Mouse (Mus musculus) frontal cortex, adult (tissue): ENCODE results near the gene Zfpl1.

ENCODE experiments used
- ATAC-seq: cut with Nextera tagmentation; 2 replicates; pipeline ENCODE4 v1.9.2; 2017; ENCODE audit warnings: mild to moderate bottlenecking, moderate library complexity, mixed read lengths; ENCODE audit not compliant: low TSS enrichment

Zfpl1 gene

DNA sequence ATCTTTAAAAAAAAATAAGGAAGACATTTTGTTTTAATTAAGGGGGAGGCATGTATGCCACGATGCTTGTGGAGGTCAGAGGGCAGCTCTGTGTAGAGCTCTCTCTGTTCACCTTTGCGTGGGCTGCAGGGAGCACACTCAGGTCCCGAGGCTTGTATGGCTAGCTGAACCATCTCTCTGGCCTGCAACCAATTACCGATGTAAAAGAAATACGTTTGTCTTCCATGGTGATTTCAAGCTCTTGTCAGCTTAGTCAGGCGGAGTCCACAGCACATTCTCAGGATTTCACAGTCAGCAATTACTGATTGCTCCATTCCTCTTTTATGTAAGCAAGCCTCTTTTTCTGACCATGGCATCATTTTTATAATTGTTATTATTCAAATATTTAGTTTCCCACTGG, 16.4 kb upstream of the Zfpl1 start:
- ATAC-seq = no peak

DNA sequence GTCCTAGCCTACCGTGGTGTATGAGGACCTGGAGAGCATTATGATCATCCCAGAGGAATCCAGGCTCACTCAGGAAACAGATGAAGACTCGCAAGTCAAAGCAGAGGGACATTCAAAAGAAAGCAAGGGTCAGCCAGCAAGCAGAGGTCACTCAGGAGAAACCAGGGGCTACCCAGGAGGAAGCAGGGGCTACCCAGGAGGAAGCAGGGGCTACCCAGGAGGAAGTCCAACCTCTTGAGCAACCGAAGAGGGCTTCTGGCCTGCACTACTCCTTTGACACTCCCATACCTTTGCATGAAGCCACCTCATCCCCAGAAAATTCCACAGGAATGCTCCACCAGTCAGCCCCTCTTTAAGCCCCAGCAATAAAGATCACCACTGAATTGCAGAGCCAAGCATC, 13.1 kb upstream of the Zfpl1 start:
- ATAC-seq = no peak

DNA sequence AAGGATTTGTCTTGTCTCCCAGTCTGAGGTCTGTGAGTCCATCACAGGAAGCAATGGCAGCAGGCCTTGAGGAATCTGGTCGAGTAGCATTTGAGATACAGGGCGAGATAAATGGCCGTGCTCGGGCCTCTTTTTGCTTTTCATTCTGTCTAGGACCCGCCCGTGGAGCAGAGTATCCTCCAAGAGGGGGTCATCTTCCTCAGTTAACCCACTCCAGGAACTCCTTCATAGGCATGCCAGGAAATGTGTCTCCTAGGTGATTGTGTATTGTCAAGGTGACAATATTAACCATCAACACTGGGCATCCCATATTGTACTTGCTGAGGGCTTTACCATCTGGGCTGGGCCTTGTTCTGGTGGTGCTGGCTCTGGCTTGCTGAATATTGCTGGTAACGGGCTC, 9.4 kb upstream of the Zfpl1 start, which contains the start of gene AC131692.1:
Gene AC131692.1 (plus strand): TSS at position 301 of the 400 bp plus-strand sequence.
- ATAC-seq = no peak

DNA sequence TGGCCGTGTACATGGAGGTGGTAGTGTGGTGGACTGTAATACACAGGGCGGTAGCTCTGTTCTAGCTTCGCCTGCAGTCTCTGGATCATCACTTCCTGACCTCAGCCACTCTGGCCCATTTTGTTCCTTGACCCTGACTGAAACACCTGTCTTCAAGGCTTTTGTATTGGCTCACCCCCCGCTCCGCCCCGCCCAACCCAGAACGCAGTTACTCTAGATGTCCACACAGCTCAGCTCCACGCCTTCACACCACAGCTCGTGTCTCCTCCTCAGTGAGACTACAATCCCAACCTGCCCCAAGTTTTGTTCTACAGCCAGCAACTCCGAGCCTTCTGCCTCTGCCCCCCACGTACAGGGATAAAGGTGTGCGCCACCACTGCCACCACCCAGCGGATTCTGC, 4.1 kb upstream of the Zfpl1 start:
- ATAC-seq = no peak

GRCm38 (mm10) chr19:6085417-6085879, 692 bp upstream of the Zfpl1 start:
- no peak; the same call in 1 of the 2 replicates for ATAC-seq

GRCm38 (mm10) chr19:6082156-6082555, 2.6 kb downstream of the Zfpl1 start, which contains the start of gene Gm28374:
TSS of gene Gm28374 (minus strand) at chr19:6082256.
- no peak for ATAC-seq

DNA sequence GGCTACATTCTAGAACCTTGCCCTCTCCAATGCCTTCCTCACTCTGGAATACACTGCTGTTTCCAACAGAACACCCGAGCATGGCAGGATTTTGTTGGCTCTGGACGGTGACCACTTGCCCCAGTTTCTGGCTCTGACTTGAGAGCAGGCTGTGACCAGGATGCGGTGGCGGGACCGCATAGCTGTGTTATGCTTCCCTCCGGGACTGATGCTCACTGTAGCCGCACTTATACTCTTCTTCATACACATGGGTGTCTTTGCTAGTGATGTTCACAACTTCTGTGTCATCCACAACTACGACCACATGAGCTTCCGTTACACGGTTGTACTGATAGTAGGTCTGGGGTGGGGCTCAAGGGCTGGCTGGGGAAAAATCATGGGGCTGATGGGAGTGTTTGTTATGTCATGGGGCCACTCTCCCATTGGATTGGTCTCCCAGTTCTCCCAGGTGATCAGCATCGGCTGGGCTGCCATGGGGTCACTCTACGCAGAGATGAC, 4.7 kb downstream of the Zfpl1 start, which contains the start of gene Tmem262:
Gene Tmem262 (plus strand): TSS at position 51 of the 498 bp plus-strand sequence.
- no peak for ATAC-seq

DNA sequence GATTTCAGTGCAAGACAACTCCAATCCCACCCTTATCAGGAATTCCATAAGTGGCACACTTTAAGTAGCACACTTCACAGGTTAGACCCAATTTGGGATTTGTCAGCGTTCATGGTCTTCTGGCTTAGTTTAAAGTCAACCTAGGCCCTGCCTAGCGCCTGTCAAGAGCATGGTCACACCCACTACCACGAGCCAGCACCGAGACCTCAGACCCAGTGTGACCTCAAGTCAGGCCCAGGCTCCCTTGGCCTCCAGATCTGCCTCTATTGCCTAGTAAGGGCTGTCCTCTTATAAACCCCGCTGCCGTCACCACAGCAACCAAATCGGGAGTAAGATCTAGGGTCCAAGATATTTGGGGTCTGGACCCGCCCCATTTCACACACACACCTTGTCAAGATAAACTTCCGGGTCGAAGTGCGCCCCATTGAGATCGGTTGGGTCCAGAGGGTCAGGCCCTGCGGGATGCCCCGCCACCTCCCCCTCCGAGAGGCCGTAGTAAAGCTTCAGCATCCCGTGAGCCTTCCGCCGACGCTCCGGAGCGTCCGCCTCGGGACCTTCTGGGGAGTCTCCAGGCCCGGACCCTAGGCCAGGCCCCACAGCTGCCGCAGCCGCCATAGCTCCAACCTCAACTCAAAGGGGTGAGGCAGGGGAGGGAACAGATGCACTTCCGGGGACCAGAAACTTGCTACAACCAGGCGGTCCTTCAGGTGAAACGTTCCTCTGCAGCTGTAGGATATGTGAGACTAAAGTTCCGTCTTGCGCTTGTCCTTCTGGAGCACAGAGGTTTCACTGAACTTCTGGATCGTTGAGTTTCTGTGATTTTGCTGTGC, 8.0 kb downstream of the Zfpl1 start, which contains the start of gene Vps51:
Gene Vps51 (minus strand): TSS at position 668 of the 830 bp plus-strand sequence.
- ATAC-seq = peak; percentile 94

- ATAC-seq = no peak
Observed at GRCm38 (mm10) chr19:6073889-6074288, 10.9 kb downstream of the Zfpl1 start.

- ATAC-seq = no peak
Observed at GRCm38 (mm10) chr19:6071261-6071660, 13.5 kb downstream of the Zfpl1 start.

- no peak for ATAC-seq
Observed at GRCm38 (mm10) chr19:6070571-6071250, 14.0 kb downstream of the Zfpl1 start.

- no peak for ATAC-seq
Observed at GRCm38 (mm10) chr19:6069851-6070250, 14.9 kb downstream of the Zfpl1 start.

- ATAC-seq = no peak
Observed at GRCm38 (mm10) chr19:6068951-6069350, 15.8 kb downstream of the Zfpl1 start.

DNA sequence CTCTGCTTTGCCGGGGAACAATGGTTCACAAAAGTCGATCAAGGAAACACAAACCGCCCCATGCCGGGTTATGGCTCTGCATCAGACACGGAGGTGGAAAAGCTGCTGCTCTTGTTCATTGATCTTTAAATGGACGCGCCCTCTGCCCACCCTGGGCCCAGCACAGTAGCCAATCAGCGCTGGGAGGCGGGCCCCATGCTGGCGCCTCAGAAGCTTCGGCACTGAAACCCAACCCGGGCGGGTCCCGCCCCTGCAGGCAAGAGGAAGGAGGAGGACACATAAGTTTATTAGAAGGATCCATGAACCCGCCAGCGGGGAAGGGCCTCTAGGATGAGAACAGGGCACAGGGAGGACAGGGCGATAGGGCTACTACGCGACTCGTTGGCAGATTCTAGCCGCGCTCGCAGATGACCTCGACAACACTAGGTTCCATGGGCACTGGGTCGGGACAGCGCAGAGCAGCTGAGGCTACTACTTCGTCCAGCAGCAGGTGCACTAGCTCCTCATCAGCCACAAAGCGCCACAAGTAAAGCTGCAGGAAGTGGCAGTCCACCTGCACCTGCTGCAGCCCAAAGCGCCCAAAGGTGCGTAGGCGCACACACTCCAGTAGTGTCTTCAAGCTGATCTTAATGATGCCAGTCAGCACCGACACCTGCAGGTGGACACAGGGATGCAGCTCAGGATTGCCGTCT, 16.9 kb downstream of the Zfpl1 start, which contains the start of gene Tm7sf2:
Gene Tm7sf2 (minus strand): TSS at position 650 of the 692 bp plus-strand sequence.
- ATAC-seq = peak; percentile 86

- peak; percentile 71 for ATAC-seq
Observed at GRCm38 (mm10) chr19:6067011-6067723, 17.6 kb downstream of the Zfpl1 start.

- ATAC-seq = no peak
Observed at GRCm38 (mm10) chr19:6066571-6066970, 18.2 kb downstream of the Zfpl1 start.

DNA sequence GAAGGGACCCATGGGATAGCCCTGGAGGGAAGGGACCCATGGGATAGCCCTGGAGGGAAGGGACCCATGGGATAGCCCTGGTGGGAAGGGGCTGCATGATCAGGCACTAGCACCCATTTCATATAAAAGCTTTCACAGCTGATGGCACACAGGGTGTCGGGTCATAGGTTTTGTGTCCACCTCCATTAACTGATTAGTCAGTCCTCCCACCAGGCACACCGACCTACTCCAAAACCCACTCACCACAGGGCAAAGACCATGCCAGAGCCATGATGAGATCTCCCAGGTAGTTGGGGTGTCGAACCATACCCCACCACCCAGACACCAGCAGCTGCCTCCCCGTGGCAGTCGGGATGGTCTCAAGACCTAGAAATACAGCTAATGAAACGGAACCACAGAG, 21.7 kb downstream of the Zfpl1 start:
- no peak for ATAC-seq

- no peak for ATAC-seq
Observed at GRCm38 (mm10) chr19:6062418-6062817, 22.3 kb downstream of the Zfpl1 start.

DNA sequence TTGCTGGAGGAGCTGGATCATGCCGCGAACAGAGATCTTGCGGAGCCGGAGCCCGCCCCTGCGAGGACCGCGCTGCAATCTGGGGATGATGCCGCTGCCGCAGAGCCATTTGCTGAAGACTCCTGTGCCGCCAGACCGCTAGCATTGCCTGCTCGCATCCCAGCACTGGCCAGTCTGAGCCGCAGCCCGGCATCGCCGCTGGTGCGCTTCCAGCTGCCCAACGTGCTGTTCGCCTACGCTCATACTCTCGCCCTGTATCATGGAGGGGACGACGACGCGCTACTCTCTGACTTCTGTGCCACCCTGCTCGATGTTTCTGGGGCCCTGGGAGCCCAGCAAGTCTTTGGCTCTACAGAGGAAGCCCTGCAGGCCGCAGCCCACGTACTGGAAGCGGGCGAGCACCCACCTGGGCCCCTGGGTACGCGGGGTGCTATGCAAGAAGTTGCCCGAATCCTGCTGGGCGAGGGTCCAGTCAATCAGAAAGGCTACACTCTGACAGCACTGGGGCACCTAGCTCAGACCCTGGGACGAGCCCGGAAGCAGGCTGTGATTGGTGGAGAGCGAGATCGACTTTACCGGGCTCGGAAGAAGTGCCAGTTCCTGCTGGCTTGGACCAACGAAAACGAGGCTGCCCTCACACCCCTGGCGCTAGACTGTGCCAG, 23.0 kb downstream of the Zfpl1 start:
- ATAC-seq = no peak

GRCm38 (mm10) chr19:6061021-6061533, 23.7 kb downstream of the Zfpl1 start, which contains the start of gene Znhit2:
TSS of gene Znhit2 (plus strand) at chr19:6061192.
- ATAC-seq = peak; percentile 79
